Mouse (Mus musculus) small intestine, adult 2 months (tissue): ENCODE data around the gene Prrg4.

Source experiments
- CTCF ChIP-seq: fragments of 200-500 bp; IDR thresholded peaks from 2 replicates; pipeline ENCODE4 v1.5.1; 2012; ENCODE audit warnings: low read depth, mild to moderate bottlenecking, control low read depth, inconsistent platforms, low read length, moderate library complexity, mixed read lengths; ENCODE audit not compliant: insufficient replicate concordance, insufficient read length; ENCODE audit errors: extremely low read depth
- POLR2A ChIP-seq: fragments of 200-500 bp; IDR thresholded peaks from 2 replicates; pipeline ENCODE4 v1.6.1; 2012; ENCODE audit warnings: low read depth, mild to moderate bottlenecking, control low read depth, inconsistent platforms, low read length, moderate library complexity

DNA sequence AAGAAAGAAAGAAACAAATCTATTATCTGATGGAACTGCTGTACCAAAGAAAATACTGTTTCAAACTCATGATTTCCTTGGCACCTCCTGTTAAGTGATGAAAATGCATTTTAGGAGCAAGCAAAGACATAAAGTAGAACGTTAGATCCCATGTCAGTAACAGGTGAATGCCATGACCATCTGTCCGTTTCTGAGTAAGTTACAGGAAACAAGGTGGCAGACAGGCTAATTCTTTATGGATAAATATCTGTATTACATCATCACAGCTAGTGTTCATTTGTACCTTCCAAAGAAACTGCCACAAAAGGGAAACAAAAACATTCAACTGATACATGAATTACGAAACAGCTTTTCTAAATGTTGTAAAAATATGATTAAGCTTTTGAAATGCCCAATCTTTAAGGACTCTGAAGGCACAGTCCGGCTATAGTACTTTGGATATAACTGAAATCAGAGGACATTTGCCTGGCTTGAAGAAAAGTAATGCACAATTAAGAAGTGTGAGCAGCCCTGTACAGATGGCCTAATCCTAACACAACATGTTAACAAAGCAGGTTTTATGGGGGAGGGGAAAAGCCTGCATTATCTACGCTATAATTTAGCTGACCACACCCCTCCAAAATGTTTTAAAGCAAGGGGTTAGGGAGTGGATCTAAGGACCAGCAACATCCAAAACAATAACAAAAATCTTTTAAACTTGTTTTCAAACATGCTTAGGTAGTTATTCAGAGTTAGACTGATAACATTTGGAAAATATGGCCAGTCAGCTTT is 35.3 kb downstream of the Prrg4 start:
- no peak for TF ChIP-seq CTCF
- TF ChIP-seq POLR2A: no peak
